Mouse (Mus musculus) heart, embryonic 13.5 days (tissue): Measurements from ENCODE around the gene Nucb1. TPM values are rescaled to one million over a fixed set of nuclear protein-coding genes. Genes with fewer than 3 reads are reported as not detected.
A peak's percentile ranks its signal among the peaks of the same experiment; 100 is the strongest.
"Not testable (repeated sequence)": the region's sequence is repeated elsewhere in the genome, so short reads cannot be mapped to it uniquely, and the experiment has no call there.

Experiments
- ATAC-seq: fragments of 200-750 bp; cut with Nextera tagmentation; 2 replicates; pipeline ENCODE4 v1.8.0; 2017; ENCODE audit warnings: moderate TSS enrichment; ENCODE audit not compliant: insufficient number of reproducible peaks, low FRiP score, low TSS enrichment; ENCODE audit errors: extremely low read depth
- H3K27ac ChIP-seq: fragments of 300-500 bp; sonication (generic); replicated peaks from 2 replicates; pipeline ENCODE4 v1.5.1; 2015; ENCODE audit warnings: moderate library complexity, mild to moderate bottlenecking, inconsistent platforms
- H3K27me3 ChIP-seq: fragments of 300-500 bp; sonication (generic); replicated peaks from 2 replicates; pipeline ENCODE4 v1.6.1; 2015; ENCODE audit warnings: mild to moderate bottlenecking, inconsistent platforms
- H3K36me3 ChIP-seq: fragments of 300-500 bp; sonication (generic); 2 replicates; pipeline ENCODE4 v1.6.1; 2015; ENCODE audit warnings: mild to moderate bottlenecking, inconsistent platforms
- H3K4me1 ChIP-seq: fragments of 300-500 bp; sonication (generic); 2 replicates; pipeline ENCODE4 v1.6.1; 2015; ENCODE audit warnings: inconsistent platforms
- H3K4me2 ChIP-seq: fragments of 300-500 bp; sonication (generic); 2 replicates; pipeline ENCODE4 v1.6.1; 2015; ENCODE audit warnings: inconsistent platforms, mild to moderate bottlenecking, moderate library complexity
- H3K4me3 ChIP-seq: fragments of 300-500 bp; sonication (generic); 2 replicates; pipeline ENCODE4 v1.5.1; 2015; ENCODE audit warnings: moderate library complexity, mild to moderate bottlenecking, inconsistent platforms
- H3K9ac ChIP-seq: fragments of 300-500 bp; sonication (generic); 2 replicates; pipeline ENCODE4 v1.6.1; 2015; ENCODE audit warnings: inconsistent platforms, mild to moderate bottlenecking, moderate library complexity
- H3K9me3 ChIP-seq: fragments of 300-500 bp; sonication (generic); 2 replicates; pipeline ENCODE4 v1.6.1; 2016; ENCODE audit warnings: inconsistent platforms
- WGBS: fragments of 180-500 bp; shearing (Covaris S2); methylation state at CpG from one replicate; pipeline ENCODE4 v1.1.7; 2015; ENCODE audit warnings: mixed read lengths; 5-methylcytosine and 5-hydroxymethylcytosine counted together
- polyA plus RNA-seq: library from polyadenylated mRNA; unstranded; fragments of >200 nt; fragmentation: Nextera tagmentation; extraction: Ambion mirVana; gene quantifications from 2 replicates; pipeline ENCODE4 v1.2.1, GENCODE M21; 2015

Nucb1 gene
- polyA plus RNA-seq, 1 experiment from 2014 or later = 175 TPM

- Histone ChIP-seq H3K27me3 (no peaks in the 10 kb centered on the region), H3K9ac (peak overlapping the region; percentile 80), H3K4me1 (peaks cover 57% of the 10 kb centered on the region), H3K27ac (peak overlapping the region; percentile 96), H3K4me2 (peak overlapping the region; percentile 69), H3K36me3 (peaks cover 64% of the 10 kb centered on the region), H3K9me3 (no peaks in the 10 kb centered on the region), H3K4me3 (peak overlapping the region; percentile 93)
- WGBS = 50% methylated on average over 5 of the region's 5 CpGs
- no peak for ATAC-seq
Measured at GRCm38 (mm10) chr7:45461326-45461725, 48.9 kb downstream of the Nucb1 start.

GRCm38 (mm10) chr7:45460860-45461314 lies 49.3 kb downstream of the Nucb1 start:
- Histone ChIP-seq H3K4me1 (peaks cover 58% of the 10 kb centered on the region), H3K27ac (peak overlapping the region; percentile 96), H3K4me3 (peak overlapping the region; percentile 93), H3K4me2 (peak overlapping the region; percentile 69), H3K9ac (peak overlapping the region; percentile 80), H3K9me3 (no peaks in the 10 kb centered on the region), H3K27me3 (no peaks in the 10 kb centered on the region), H3K36me3 (peaks cover 68% of the 10 kb centered on the region)
- 5% methylated on average over 13 of the region's 13 CpGs for WGBS
- peak; percentile 63; the same call in 1 of the 2 replicates for ATAC-seq

GRCm38 (mm10) chr7:45460377-45460776 lies 49.8 kb downstream of the Nucb1 start:
- peaks cover 53% of the 10 kb centered on the region for H3K4me1 ChIP-seq
- ATAC-seq = no peak

GRCm38 (mm10) chr7:45459564-45460140 lies 50.6 kb downstream of the Nucb1 start, which contains the start of gene Ftl1:
Gene Ftl1, minus strand, starts transcription at chr7:45459884.
- ATAC-seq = peak; percentile 91
- Histone ChIP-seq H3K4me3 (peak within 1 kb of the TSS; percentile 93), H3K9ac (peak within 1 kb of the TSS; percentile 97), H3K27ac (peak within 1 kb of the TSS; percentile 96), H3K4me1 (peaks cover 47% of the 10 kb centered on the region), H3K4me2 (peak within 1 kb of the TSS; percentile 94), H3K36me3 (peaks cover 71% of the 10 kb centered on the region)
- WGBS = under 1% methylated on average over 32 of the region's 37 CpGs
- not testable (repeated sequence) for H3K9me3 ChIP-seq, H3K27me3 ChIP-seq

More at GRCm38 (mm10) chr7:45460377-45460776, 49.8 kb downstream of the Nucb1 start:
- no peaks in the 10 kb centered on the region for H3K27me3 ChIP-seq
- no peaks in the 10 kb centered on the region for H3K9me3 ChIP-seq
- H3K27ac ChIP-seq = peak overlapping the region; percentile 96
- 55% methylated on average over 7 of the region's 7 CpGs for WGBS
- H3K4me3 ChIP-seq = peak overlapping the region; percentile 93
- peaks cover 71% of the 10 kb centered on the region for H3K36me3 ChIP-seq
- peak overlapping the region; percentile 80 for H3K9ac ChIP-seq
- H3K4me2 ChIP-seq = peak overlapping the region; percentile 69

- H3K4me3 ChIP-seq = peak overlapping the region; percentile 93
- peak; percentile 21; the same call in 1 of the 2 replicates for ATAC-seq
- H3K4me2 ChIP-seq = peak overlapping the region; percentile 94
- H3K4me1 ChIP-seq = peaks cover 47% of the 10 kb centered on the region
- no peaks in the 10 kb centered on the region for H3K9me3 ChIP-seq
- H3K36me3 ChIP-seq = peaks cover 71% of the 10 kb centered on the region
- peak overlapping the region; percentile 97 for H3K9ac ChIP-seq
- H3K27ac ChIP-seq = peak overlapping the region; percentile 96
- under 1% methylated on average over 43 of the region's 43 CpGs for WGBS
- no peaks in the 10 kb centered on the region for H3K27me3 ChIP-seq
Measured at GRCm38 (mm10) chr7:45458748-45459563, 51.2 kb downstream of the Nucb1 start.

- Histone ChIP-seq H3K4me1 (peaks cover 47% of the 10 kb centered on the region), H3K9ac (peak overlapping the region; percentile 97), H3K9me3 (no peaks in the 10 kb centered on the region), H3K4me2 (peak overlapping the region; percentile 94), H3K27me3 (no peaks in the 10 kb centered on the region), H3K4me3 (peak overlapping the region; percentile 93), H3K36me3 (peaks cover 71% of the 10 kb centered on the region), H3K27ac (peak overlapping the region; percentile 96)
- ATAC-seq = no peak
- WGBS = 51% methylated on average over 10 of the region's 10 CpGs
Measured at GRCm38 (mm10) chr7:45457204-45458060, 52.8 kb downstream of the Nucb1 start.

GRCm38 (mm10) chr7:45456721-45457203 lies 53.4 kb downstream of the Nucb1 start:
- peaks cover 71% of the 10 kb centered on the region for H3K36me3 ChIP-seq
- peaks cover 47% of the 10 kb centered on the region for H3K4me1 ChIP-seq
- no peaks in the 10 kb centered on the region for H3K9me3 ChIP-seq
- H3K4me3 ChIP-seq = peak overlapping the region; percentile 93
- peak overlapping the region; percentile 94 for H3K4me2 ChIP-seq
- H3K9ac ChIP-seq = peak overlapping the region; percentile 97
- 43% methylated on average over 9 of the region's 9 CpGs for WGBS
- H3K27ac ChIP-seq = peak overlapping the region; percentile 96
- H3K27me3 ChIP-seq = no peaks in the 10 kb centered on the region
- no peak for ATAC-seq

GRCm38 (mm10) chr7:45455932-45456696 lies 54.1 kb downstream of the Nucb1 start:
- H3K4me2 ChIP-seq = peak overlapping the region; percentile 94
- peak overlapping the region; percentile 97 for H3K9ac ChIP-seq
- H3K4me1 ChIP-seq = peaks cover 43% of the 10 kb centered on the region
- H3K27me3 ChIP-seq = no peaks in the 10 kb centered on the region
- H3K9me3 ChIP-seq = no peaks in the 10 kb centered on the region
- ATAC-seq = no peak
- H3K36me3 ChIP-seq = peaks cover 71% of the 10 kb centered on the region
- 72% methylated on average over 13 of the region's 13 CpGs for WGBS
- peak overlapping the region; percentile 93 for H3K4me3 ChIP-seq
- peak overlapping the region; percentile 96; the same call in 1 of the 2 replicates for H3K27ac ChIP-seq

- Histone ChIP-seq H3K27ac (no peak overlapping the region), H3K9ac (0 out of 2 replicates have a peak overlapping the region, but pooled peaks have one; percentile 24), H3K4me3 (peak overlapping the region; percentile 93; the same call in 1 of the 2 replicates), H3K4me1 (peaks cover 32% of the 10 kb centered on the region), H3K36me3 (peaks cover 78% of the 10 kb centered on the region), H3K4me2 (peak overlapping the region; percentile 94; the same call in 1 of the 2 replicates), H3K9me3 (no peaks in the 10 kb centered on the region), H3K27me3 (no peaks in the 10 kb centered on the region)
- 90% methylated on average over 15 of the region's 15 CpGs for WGBS
- ATAC-seq = no peak
Measured at GRCm38 (mm10) chr7:45454971-45455370, 55.2 kb downstream of the Nucb1 start.

- ATAC-seq = peak; percentile 55; the same call in 1 of the 2 replicates
- WGBS = 50% methylated on average over 23 of the region's 23 CpGs
- Histone ChIP-seq H3K27ac (no peak overlapping the region), H3K27me3 (no peaks in the 10 kb centered on the region), H3K9ac (no peak overlapping the region), H3K9me3 (no peaks in the 10 kb centered on the region), H3K4me3 (peak overlapping the region; percentile 8; the same call in 1 of the 2 replicates), H3K4me2 (peak overlapping the region; percentile 8; the same call in 1 of the 2 replicates), H3K4me1 (peaks cover 20% of the 10 kb centered on the region), H3K36me3 (peaks cover 83% of the 10 kb centered on the region)
Measured at GRCm38 (mm10) chr7:45451344-45451982, 58.7 kb downstream of the Nucb1 start.
